Mouse (Mus musculus) 3134 (cell line): Measurements from ENCODE around the gene Mtcl1.
"Not testable (repeated sequence)": the region's sequence is repeated elsewhere in the genome, so short reads cannot be mapped to it uniquely, and the experiment has no call there.

ENCODE experiments used
- DNase-seq: peaks from one replicate; pipeline ENCODE4 v3.0.0-alpha.2; 2011; ENCODE audit warnings: low spot score; ENCODE audit not compliant: insufficient read length; ENCODE audit errors: extremely low read depth

Gene Mtcl1

DNA sequence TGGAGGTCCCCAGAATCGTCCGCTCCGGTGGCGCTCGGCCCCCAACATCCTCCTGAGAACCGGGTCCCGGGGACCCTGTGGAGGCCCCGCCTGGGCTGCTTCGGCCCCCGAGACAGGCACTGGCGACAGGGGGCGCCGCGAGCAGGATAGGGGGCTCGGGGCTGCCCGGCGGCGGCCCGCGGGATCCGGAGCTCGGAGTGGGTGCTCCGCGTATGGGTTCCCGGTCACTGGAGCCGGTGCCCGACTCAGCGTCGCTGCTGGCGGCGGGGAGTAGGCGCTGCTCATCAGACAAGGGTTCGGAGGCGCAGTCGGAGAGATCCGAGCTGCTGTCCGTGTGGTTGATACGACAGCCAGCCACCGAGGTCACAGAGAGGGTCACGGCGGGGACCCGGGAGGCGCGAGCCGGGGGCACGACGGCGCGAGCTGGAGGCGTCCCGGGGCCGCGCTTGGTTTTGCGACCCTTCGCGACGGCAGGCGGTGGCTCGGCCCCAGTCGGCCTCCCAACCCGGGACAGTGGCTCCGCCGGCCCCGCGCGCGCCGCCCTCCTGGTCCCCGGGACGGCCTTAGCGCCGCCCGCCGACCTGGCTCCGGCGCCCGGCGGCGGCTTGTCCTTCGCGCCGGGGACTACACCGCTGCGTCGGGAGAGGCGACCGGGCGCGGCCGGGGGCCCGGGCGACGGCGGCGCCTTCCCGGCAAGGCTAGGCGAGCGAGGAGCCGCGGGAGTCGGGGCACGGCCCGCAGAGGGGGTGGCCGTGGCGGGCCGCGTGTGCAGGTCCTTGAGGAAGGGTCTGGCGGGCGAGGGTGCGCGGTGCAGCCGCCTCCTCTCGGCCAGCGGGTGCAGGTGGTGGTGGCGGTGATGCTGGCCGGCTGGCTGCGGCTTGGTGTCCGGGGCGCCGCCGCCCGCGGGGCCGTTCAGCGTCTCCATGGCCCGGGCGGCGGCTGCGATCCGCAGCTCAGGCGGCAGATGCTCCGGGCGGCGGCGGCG lies 837 bp downstream of the Mtcl1 start:
- peak; percentile 67 for DNase-seq

DNA sequence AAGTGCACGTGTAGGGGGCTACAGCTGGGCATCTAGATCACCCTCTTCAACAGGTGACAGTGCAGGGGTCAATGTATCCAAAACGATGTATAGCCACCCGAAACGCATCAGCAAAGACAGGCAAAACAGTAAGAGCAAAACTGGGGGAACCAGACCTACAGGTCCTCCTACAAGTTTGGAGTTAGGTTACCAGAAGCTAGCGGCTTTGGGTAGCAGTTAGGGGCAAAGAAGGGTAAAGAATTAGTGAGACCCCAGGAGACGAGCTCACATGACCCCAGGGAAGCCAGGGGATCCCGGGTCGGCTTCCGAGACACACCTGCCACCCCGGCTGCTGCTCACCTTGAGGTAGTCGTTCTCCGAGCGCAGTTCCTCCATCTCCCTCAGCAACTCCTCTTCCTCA lies 1.6 kb downstream of the Mtcl1 start:
- DNase-seq, result no peak

DNA sequence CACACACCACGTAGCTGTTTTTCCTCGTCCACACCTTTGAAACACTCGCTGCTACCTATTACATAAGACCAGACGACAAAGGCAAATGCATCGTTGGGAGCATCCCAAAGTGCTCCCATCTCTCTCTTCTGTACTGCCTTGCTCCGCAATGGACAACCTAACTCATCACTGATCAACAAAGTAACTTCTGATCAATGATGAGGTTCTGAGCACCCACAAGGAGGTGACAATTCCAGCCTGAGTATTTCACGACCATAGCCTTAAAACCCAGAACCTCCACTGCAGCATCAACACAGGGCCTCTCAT lies 2.6 kb downstream of the Mtcl1 start:
- no peak for DNase-seq

DNA sequence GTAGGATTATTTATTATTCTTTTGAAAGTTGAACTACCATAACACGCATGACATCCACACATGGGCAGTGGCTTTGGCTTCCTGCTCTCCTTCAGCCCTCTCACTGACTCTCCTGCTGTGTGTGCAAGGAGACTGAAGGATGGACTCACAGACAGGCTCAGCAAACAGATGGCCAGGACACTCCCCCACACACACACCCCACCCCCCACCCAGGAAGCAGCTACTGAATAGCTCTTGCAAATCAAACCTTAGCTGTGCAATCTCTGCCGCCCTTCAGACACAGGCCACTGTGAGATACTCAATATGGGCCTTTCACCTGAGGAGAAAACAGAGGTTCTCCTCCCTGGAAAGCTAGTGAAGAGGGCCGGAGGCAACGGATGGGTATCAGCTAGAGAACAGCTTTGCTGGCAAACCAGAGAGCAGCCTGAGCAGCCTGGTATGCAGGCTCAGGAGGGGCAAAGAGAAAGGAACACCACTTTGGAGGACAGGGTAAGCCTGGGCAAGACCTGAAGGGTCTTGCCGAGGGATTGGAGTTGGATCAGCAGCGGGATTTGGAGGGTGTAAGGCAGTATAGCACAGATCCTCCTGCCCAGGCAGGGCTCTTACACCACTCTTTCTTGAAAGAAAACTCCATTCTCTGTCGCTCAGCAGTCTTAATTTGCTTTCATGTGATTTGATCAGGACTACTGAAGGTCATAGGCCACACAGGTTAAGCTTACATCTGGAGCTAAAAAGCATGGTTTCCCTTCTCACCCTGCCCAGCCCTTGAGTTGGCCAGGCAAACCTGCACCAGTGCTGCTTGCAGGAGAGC lies 3.1 kb downstream of the Mtcl1 start:
- peak; percentile 22 for DNase-seq

DNA sequence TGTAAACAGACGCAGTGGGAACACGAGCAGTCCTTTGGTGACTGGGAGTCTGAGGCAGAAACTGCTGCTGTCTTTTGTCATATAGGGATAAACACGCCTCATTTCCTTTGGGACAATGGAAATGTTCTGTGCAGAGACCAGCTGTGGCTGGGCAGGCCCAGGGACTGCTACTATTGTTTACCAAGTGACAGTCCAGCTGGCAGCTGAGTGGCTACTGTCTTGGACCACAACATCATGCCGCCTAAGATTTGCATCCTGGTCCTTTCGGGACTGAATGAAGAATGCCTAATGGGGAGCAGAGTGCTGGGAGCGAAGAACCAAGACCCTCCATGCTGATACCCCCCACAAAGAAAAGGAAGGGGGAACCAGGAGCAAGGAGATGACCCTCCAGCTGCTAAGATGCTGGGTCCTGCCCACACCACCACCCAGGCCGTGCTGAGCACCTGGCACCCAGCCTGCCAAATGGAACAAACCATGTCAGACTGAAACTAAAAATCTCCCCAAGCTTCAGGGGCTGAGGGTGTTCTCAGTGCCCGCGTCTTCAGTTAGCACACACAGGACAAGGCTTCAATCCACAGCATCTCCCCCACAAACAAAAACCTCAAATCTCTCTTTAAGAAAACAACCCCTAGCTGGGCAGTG lies 5.4 kb downstream of the Mtcl1 start:
- DNase-seq, result no peak

DNA sequence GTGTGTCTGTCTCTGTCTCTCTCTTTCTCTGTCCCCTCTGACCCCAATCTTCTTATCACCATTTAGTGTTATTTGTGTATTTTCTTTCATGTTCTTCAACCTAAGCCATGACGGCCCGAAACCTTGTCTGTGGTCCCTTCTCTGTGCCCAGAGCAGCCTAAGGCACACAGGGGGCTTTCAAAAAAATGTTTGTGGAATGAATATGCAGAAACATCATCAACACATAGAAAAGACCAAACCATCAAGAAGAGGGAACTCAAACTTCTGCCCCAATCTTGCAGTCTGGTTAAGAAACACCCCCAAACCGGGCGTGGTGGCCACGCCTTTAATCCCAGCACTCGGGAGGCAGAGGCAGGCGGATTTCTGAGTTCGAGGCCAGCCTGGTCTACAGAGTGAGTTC lies 9.7 kb downstream of the Mtcl1 start:
- DNase-seq, result no peak

DNA sequence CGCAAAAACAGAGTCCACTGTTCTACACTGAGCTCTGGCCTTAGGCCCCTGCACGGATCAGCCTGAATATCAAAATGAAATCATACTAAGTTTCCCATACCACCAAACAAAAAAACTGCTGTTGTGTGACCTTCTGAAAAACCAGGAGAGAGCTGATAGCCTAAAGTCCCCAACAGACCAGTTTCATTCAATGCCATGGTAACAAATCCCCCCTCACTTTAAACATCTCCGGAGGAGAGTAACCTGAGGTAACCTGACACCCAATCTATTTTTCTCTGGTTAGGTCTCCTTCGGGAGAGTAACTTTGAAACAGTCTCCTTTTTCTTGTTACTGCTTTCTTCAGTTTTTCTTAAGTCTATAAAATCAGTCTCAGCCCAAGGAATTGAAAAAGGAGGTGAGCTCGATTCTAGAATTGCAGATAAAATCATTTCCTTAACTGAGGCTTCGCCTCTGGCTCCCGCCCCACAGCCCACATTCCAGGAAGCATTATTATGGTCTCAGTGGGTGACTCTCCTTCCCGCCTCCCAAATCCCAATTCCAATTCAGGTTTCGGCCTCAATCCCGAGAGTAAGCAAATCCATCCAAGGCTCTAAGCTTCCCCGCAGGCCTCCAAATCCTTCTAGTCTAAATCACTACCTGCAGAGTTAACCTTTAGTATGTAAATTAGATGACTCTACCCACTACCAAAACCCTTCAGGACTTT lies 10.3 kb downstream of the Mtcl1 start:
- DNase-seq, result no peak

DNA sequence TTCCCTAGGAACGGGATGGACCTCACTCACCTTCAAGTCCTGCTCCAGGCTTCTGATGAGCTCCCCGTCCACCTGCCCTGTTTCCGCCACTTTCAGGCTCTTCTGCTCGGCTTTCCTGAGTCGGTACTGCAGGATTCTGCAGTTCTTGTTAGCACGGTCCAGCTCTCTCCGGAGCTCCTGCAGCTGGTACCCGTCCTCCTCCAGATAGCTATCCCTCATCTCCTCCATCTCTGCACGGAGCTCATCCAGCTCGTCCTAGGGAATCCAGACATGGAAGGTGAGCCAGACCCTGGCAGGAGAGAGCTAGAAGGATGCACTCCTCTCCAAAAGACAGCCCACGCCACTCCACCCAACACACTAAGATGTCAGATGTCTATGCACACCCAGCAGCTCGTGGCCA lies 11.4 kb downstream of the Mtcl1 start:
- DNase-seq, result no peak

DNA sequence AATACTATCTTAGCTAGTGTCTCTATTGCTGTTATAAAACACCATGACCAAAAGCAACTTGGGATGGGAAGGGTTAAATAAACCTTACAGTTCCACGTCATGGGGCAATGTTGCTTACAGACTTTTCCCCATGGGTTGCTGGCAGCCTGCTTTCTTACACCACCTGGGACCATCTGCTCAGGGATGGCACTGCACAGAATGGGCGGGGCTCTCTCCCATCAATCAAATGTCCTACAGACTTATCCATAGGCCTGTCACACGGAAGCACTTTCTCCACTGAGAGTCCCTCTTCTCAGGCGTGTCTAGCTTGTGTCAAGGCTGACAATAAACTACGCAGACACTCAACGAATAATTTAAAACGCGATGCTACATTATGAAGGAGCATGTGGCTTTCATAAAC lies 12.7 kb downstream of the Mtcl1 start:
- no peak for DNase-seq

DNA sequence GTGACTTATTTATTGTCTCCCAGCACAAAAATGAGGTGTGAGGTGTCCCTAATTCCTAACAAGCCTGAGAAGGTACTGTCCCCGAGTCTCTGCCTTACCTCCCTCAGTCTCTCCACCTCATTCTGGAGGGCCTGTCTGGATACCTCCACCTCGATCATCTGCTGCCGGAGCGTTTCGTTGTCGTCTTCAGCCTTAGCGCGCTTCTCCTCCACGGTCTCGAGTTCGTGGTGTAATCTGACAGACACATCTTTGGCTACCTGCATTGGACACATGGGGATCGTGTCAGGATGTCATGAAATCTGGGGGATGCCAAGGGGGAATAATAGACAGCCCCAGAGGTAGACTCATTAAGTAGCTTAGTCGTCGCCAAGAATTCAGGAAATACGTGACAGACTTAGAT lies 13.6 kb downstream of the Mtcl1 start:
- no peak for DNase-seq

DNA sequence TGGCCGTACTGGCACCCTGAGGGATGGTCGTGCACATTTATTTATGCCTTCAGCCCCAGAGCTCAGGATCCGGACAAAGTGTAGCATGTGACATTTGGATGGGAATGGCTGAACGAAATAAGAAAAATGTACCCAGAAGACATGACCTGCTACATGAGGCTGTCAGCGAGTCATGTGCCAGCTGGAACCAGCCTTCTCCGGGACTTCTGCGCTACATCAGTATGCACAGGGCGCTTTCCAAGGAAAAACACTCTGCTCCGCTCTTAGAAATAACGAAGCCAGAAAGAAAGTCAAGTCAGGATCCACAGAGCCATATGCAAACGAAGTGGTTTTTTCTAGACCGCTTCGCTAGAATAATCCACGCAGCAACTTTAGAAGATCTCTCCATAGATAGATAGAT lies 14.5 kb downstream of the Mtcl1 start:
- DNase-seq, result no peak

DNA sequence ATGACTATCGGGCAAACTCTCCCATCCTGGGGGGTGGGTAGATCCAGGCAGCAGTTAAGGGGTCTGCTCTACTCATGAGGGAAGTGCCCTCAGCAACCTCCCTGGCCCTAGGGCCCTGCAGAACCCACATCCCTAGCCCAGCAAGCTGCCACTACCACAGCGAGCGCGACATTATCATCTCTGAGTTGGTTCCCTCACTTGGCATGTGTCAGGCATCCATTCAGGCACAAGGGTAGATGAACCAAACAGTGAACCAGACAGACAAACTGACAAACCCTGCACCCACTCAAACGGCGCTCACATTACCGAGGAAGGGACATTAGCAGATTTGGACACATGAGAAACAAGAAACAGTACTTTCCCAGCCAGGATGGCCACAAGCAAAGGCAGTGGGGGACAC lies 15.0 kb downstream of the Mtcl1 start:
- no peak for DNase-seq

DNA sequence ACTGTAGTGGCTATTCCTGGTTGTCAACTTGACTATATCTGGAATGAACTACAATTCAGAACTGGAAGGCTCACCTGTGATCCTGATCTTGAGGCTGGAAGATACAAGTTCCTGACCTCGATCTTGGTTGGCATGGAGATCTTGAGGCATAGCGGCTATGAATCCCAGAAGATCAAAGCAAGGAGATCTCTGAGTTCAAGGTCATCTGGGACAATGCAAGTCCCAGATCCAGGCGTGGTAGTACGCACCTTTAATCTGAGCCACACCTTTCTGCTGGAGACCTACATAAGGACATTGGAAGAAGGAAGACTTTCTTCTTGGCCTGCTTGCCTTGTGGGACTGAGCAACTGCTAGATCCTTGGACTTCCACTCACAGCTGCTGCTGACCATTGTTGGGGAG lies 24.9 kb downstream of the Mtcl1 start:
- not testable (repeated sequence) for DNase-seq

DNA sequence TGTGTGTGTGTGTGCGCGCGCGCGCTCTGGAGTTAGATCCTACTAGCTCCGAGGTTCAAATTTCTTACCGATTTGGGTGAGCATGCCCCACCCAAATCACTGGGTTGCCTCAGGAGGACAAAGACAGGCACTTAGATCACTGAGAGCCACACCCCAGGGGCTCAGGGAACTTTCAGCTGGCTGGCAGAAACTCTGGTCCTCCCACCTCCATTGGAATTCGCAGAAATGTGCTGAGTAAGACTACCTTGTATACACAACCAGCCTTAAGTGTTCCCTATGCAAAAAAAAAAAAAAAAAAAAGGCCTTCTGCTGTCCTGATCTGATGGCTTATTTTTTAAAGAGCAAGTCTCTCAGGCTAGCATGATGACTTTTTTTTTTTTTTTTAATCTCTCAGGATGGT lies 30.1 kb downstream of the Mtcl1 start:
- no peak for DNase-seq

DNA sequence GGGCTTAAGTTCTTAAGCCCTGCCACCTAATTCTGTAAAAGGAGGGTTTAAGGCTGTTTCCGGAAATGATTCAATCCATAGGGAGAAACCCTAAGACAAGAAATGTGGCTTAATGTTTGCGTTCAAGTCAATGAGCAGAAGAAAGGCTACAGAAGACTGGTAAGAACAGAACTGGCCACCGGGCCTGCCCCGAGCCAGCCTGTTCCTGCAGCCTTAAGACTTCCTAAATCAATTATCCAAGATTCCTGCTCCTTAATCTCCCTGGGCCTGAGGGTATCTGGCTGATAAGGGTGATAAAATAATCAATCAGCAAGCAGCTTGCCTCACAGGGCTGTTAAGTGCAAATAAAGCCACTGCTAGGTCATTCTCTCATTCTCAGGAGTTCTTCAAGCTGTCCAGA lies 31.8 kb downstream of the Mtcl1 start:
- DNase-seq, result no peak

DNA sequence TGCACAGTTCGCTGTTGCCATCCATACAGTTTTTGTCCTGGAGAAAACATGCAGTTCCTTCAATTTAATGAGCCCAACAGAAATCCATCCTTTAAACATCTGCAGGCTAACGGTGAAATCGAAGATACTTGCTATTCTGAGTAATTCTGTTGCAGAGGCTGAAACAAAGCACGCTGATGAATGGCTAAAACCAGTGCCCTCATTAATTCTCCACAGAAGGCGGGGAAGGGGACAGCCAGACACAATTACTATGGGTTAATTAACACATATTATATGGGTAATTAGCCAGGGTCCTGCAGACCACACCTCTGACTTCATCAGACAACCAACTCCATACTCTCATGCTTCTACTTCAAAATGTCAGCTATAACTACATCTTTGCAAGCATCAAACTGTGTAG lies 32.2 kb downstream of the Mtcl1 start:
- DNase-seq, result no peak

DNA sequence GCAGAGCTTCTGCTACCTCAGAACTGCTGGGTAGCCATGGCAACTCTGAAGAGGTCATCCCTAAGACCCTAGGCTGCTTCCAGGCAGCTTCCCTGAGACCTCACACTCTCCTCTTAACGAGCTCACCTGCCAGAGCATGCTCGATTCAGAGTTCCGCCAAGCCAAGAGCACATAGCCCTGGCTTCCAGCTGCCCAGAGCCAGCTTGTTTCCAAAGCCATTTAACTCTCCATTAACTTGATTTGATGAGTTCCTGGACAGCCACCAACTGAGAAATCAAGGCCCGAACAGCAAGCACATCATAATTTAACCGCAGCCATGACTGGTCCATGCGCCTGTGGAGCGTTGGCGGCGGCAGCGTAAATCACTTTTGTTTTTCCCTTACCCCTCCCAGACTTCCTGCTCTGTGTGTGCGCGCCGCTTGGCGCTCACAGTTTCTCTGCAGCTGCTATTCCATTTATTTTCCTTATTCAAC lies 32.7 kb downstream of the Mtcl1 start:
- DNase-seq, result no peak

DNA sequence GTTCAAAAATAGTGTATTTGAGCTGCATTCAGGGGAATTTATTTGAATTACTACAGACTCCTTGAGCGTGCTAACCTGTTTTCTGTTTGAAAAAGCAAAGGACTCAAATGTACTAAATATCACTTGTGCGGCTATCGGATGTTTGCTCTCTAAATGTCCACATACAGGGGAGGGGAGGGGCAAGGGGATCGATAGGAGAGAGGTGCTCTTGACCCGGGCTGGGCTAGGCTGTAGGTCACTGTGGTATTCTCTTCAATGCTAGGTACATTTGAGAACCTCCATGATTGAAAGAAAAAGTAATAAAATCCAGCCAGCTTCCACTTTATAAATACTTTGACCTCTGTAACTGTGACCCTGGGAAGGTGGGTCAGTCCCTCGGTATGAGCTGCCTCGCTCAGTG lies 33.1 kb downstream of the Mtcl1 start:
- DNase-seq, result no peak

DNA sequence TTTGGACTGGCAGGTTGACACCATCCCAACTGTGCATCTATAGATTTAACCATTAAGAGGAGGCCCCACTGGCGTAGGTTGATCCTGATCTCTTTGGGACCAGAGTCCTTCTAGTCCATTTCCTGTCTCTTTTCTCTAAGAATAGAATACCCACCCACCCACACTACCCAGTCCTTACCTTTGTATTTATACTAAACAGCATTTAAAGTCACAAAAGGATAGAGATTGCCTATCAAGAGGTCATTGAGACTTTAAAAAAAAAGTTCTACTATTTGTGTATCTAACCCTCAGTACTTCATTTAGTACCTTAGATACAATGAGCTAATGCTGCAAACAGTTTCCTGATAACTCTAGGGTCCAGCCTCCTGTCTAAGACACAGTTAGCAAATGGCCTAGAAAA lies 35.2 kb downstream of the Mtcl1 start:
- no peak for DNase-seq

DNA sequence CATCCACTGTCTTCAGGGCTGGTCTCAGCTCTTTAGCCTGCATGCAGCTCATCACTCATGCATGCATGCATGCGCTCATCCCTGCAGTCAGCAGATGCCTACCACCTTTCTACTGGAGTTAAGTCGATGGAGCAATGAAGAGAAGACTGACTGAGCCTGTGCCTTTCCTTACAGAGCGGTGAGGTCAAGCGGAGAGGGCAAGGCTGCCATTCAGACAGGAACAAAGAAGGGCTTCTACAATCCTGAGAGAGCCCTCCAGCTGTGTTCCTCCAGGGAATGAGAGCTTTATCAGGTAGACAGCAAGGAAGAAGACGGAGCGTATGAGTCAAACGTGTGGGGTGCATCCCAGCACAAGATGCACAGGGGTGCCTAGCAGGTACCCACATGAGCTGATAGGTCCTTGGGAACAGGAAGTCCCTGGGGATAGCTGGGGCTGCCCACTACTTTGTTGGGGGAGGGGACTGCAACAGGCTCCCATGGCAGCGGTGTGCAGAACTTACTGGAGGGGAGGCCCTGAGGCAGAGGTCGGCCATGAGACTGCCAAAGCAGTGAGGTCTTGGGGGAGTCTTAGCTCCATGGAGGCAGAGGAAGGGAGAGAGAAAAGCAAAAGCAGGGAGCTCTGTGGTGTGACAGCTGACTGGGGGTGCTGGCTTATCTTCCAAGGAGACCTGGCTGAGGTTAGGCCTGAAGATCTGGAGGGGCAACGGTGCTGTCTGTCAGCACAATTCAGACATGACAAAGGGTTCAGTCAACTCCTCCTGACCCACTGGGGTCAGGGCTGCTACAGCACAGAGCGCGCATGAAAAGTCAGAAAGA lies 37.2 kb downstream of the Mtcl1 start:
- no peak for DNase-seq
